Mouse (Mus musculus) lung, embryonic 14.5 days (tissue): ENCODE data around the gene Mast4. TPM values are rescaled to one million over a fixed set of nuclear protein-coding genes. Genes with fewer than 3 reads are reported as not detected.
A peak's percentile ranks its signal among the peaks of the same experiment; 100 is the strongest.

Experiments
- ATAC-seq: fragments of 200-750 bp; cut with Nextera tagmentation; 2 replicates; pipeline ENCODE4 v1.8.0; 2017; ENCODE audit warnings: mild to moderate bottlenecking, moderate TSS enrichment, moderate library complexity; ENCODE audit not compliant: insufficient read depth
- DNase-seq: peaks from one replicate; pipeline ENCODE4 v3.0.0-alpha.2; 2015
- H3K27ac ChIP-seq: fragments of 300-500 bp; sonication (generic); 2 replicates; pipeline ENCODE4 v1.5.1; 2014; ENCODE audit warnings: low read depth, mild to moderate bottlenecking, moderate library complexity
- H3K27me3 ChIP-seq: fragments of 300-500 bp; sonication (generic); 2 replicates; pipeline ENCODE4 v1.6.1; 2014; ENCODE audit warnings: low read length, control low read depth; ENCODE audit not compliant: insufficient read depth
- H3K36me3 ChIP-seq: fragments of 300-500 bp; sonication (generic); 2 replicates; pipeline ENCODE4 v1.6.1; 2014; ENCODE audit warnings: control low read depth; ENCODE audit not compliant: insufficient read depth
- H3K4me1 ChIP-seq: fragments of 300-500 bp; sonication (generic); 2 replicates; pipeline ENCODE4 v1.6.1; 2014; ENCODE audit warnings: antibody characterized with exemption, control low read depth; ENCODE audit not compliant: insufficient read depth
- H3K4me2 ChIP-seq: fragments of 300-500 bp; sonication (generic); 2 replicates; pipeline ENCODE4 v1.6.1; 2014; ENCODE audit warnings: mild to moderate bottlenecking
- H3K4me3 ChIP-seq: fragments of 300-500 bp; sonication (generic); 2 replicates; pipeline ENCODE4 v1.5.1; 2014; ENCODE audit warnings: low read depth, low read length
- H3K9ac ChIP-seq: fragments of 300-500 bp; sonication (generic); 2 replicates; pipeline ENCODE4 v1.6.1; 2014
- H3K9me3 ChIP-seq: fragments of 300-500 bp; sonication (generic); 2 replicates; pipeline ENCODE4 v1.6.1; 2016; ENCODE audit warnings: low read depth, low read length, control low read depth
- CTCF ChIP-seq: IDR thresholded peaks from 2 replicates; pipeline ENCODE4 v1.5.1; 2016; ENCODE audit warnings: antibody characterized with exemption, low read depth
- WGBS: fragments of 180-500 bp; shearing (Covaris S2); extraction: QIAGEN DNeasy Blood & Tissue Kit; methylation state at CpG from one replicate; pipeline ENCODE4 v1.1.7; 2014; 5-methylcytosine and 5-hydroxymethylcytosine counted together
- polyA plus RNA-seq: library from polyadenylated mRNA; unstranded; fragments of >200 nt; fragmentation: Nextera tagmentation; extraction: Ambion mirVana; gene quantifications from 2 replicates; pipeline ENCODE4 v1.2.1, GENCODE M21; 2014

Mast4 gene
- polyA plus RNA-seq, 1 experiment from 2014 or later, result 30.8 TPM

DNA sequence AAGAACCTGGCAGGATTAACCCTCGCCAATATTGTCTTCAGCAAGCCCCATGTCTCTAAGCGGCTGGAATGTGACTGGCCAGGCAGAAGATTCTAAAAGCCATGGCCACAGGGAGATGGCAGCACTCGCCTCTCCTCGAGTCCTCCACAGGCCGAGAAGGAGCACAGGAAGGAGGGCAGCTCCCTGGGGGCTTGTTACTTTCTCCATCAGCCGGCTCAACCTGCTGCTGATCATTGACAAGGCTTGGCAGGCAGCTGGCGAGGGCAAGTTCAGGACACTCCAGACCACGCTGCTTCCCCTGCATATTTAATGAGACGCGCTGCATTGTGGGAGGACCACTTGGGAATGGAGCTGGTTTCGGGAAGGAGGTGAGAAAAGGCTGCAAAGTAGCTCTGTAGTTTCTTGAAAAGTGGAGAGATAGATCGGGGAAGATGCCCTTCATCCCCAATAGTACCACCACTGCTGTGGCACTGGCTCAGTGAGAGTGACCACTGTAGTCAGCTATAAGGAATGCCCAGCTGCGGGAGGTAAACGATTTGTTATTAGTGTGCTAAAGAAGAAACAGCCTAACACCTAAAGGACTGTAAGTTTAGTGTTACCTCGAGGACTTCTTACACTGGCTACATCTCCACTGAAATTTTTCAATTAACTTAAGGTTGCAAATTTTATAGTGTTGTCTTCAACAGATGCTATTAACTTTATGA is 523.0 kb downstream of the Mast4 start:
- peak; percentile 68 for ATAC-seq
- WGBS, result 12% methylated on average over 15 of the region's 15 CpGs
- H3K27ac ChIP-seq, result no peak overlapping the region

DNA sequence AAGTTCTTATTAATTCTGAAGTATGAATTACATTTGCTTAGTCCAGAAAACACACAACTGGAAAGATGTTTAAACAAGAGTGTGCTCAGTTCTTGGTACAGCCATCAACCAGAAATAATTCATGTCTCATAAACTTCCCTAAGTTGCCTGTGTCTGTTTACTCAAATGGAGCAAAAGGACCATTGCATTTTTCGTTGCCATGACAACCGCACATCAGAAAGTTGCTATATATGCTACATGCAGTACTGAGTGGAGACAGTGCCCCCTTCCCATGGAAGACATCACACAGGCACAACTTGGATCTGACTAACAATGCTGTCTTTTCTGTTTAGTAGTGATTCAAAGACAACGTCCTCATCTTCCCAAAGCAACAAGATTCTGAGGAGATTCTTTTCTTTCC is 527.6 kb downstream of the Mast4 start:
- Histone ChIP-seq H3K9ac (no peak overlapping the region), H3K4me1 (peaks cover 6% of the 10 kb centered on the region), H3K4me2 (no peak overlapping the region), H3K27ac (no peak overlapping the region), H3K9me3 (no peaks in the 10 kb centered on the region), H3K4me3 (no peak overlapping the region), H3K27me3 (no peaks in the 10 kb centered on the region), H3K36me3 (0 out of 2 replicates have a peak, but pooled peaks cover 14% of the 10 kb centered on the region)
- DNase-seq (peak; percentile 67), ATAC-seq (no peak)
- no peak for TF ChIP-seq CTCF
- 76% methylated on average over 3 of the region's 3 CpGs for WGBS

More for the DNA sequence above, 523.0 kb downstream of the Mast4 start:
- Histone ChIP-seq H3K4me3 (peak overlapping the region; percentile 11), H3K4me2 (peak overlapping the region; percentile 60), H3K9me3 (no peaks in the 10 kb centered on the region), H3K9ac (peak overlapping the region; percentile 17; the same call in 1 of the 2 replicates), H3K4me1 (peaks cover 6% of the 10 kb centered on the region), H3K27me3 (no peaks in the 10 kb centered on the region), H3K36me3 (no peaks in the 10 kb centered on the region)
- DNase-seq, result peak; percentile 74
- TF ChIP-seq CTCF, result peak; percentile 23; the same call in 1 of the 2 replicates

DNA sequence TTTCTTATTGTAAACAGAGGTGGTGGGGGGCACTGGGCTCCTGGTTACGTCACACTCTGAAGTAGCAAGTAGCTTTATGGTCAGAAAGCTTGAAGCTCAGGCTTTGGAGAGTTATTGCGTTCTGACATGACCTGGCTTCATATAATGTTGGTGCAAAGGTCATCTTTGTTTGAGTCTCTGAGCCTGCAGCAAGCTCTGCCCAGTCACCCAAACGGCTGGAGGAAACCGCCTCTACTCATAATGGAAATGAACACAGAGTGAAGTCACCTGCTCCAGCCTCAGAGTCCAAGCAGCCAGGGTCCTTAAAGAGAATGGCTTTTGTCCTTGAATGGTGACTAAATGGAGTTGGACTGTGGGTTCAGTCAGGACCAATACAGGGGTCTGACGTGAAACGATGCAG is 529.1 kb downstream of the Mast4 start:
- DNase-seq (no peak), ATAC-seq (no peak)
- WGBS, result 66% methylated on average over 6 of the region's 6 CpGs
- Histone ChIP-seq H3K27me3 (no peaks in the 10 kb centered on the region), H3K27ac (no peak overlapping the region), H3K9ac (no peak overlapping the region), H3K4me2 (no peak overlapping the region), H3K4me3 (no peak overlapping the region), H3K4me1 (no peaks in the 10 kb centered on the region), H3K36me3 (0 out of 2 replicates have a peak, but pooled peaks cover 14% of the 10 kb centered on the region), H3K9me3 (no peaks in the 10 kb centered on the region)
- no peak for TF ChIP-seq CTCF

DNA sequence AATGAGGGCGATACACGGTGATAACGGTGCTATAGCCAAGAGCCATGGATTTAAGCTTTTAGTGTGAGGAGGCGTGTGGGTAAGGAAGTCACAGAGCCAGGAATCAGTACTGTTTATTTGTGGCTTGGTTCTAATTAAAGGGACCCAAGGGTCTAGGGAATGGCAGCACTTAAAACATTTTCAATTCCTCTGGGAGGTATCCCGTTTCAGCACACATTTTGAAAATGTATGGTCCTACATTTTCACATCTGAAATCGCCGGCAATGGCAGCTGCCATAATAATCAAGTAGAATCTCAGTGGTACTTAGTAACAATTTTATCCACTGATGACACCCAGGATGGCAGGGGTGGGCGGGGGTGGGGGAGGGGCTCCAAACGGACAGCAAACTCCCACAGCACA is 531.1 kb downstream of the Mast4 start:
- TF ChIP-seq CTCF, result no peak
- H3K27me3 ChIP-seq, result no peaks in the 10 kb centered on the region
- H3K9ac ChIP-seq, result no peak overlapping the region
- H3K36me3 ChIP-seq, result 0 out of 2 replicates have a peak, but pooled peaks cover 14% of the 10 kb centered on the region
- ATAC-seq, result no peak
- 77% methylated on average over 9 of the region's 9 CpGs for WGBS
- H3K4me2 ChIP-seq, result no peak overlapping the region
- H3K27ac ChIP-seq, result no peak overlapping the region
- no peak overlapping the region for H3K4me3 ChIP-seq
- DNase-seq, result no peak
- no peaks in the 10 kb centered on the region for H3K9me3 ChIP-seq
- H3K4me1 ChIP-seq, result no peaks in the 10 kb centered on the region

DNA sequence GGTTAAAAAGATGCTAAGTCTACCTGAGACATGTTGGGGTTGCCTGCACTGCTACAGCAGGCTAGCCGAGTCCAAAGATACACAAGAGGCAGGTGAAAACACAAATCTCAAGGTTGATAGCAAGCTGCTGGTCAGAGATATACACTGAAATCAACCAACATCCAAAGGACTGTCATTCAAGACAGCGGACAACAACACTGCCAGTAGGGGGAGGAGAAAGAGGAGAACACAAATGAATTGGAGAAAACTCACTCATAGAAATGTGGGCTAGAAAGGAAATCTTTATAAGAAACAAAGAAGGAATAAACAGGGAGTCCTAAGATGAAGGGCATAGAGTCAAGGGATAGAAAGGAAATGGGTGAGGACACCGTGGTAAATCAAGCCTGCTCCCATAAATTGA is 542.1 kb downstream of the Mast4 start:
- no peak for ATAC-seq
- no peak overlapping the region for H3K27ac ChIP-seq
- H3K36me3 ChIP-seq, result peaks cover 39% of the 10 kb centered on the region
- no peak; the same call in 1 of the 2 replicates for TF ChIP-seq CTCF
- no peaks in the 10 kb centered on the region for H3K4me1 ChIP-seq
- no peak for DNase-seq
- H3K9me3 ChIP-seq, result no peaks in the 10 kb centered on the region
- H3K4me2 ChIP-seq, result no peak overlapping the region
- no peaks in the 10 kb centered on the region for H3K27me3 ChIP-seq
- WGBS, result 92% methylated on average over 3 of the region's 3 CpGs
- H3K4me3 ChIP-seq, result no peak overlapping the region
- H3K9ac ChIP-seq, result no peak overlapping the region

DNA sequence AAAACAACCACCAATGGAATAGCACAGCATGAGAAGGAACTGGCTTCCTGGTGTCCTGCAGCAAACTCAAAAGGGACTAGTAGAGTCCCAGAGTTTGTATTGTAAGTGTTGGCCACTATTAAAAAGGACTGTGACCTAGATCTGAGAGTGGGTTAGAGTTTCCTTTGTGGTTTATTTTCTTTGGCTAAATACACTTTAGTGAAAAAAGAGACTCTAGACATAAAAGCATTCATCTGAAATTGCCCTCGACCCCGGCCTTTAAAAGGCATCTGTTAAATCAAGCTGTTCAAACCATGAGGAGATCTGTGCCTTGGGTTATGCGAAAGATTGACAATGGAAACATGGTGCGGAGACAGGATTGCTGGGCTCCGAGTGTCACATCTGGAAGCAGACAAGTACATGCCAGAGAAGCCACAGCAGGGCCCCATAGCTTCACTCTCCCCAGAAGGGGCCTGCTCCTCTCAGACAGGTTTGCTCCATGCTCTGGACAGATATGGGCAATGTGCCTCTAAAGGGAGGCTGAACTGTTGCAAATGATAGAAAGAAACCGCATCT is 543.6 kb downstream of the Mast4 start:
- no peak overlapping the region for H3K27ac ChIP-seq
- no peaks in the 10 kb centered on the region for H3K9me3 ChIP-seq
- H3K4me3 ChIP-seq, result no peak overlapping the region
- H3K27me3 ChIP-seq, result no peaks in the 10 kb centered on the region
- ATAC-seq (no peak), DNase-seq (no peak)
- WGBS, result 63% methylated on average over 6 of the region's 6 CpGs
- H3K36me3 ChIP-seq, result peaks cover 32% of the 10 kb centered on the region
- H3K9ac ChIP-seq, result no peak overlapping the region
- no peak overlapping the region for H3K4me2 ChIP-seq
- no peak for TF ChIP-seq CTCF
- H3K4me1 ChIP-seq, result no peaks in the 10 kb centered on the region

DNA sequence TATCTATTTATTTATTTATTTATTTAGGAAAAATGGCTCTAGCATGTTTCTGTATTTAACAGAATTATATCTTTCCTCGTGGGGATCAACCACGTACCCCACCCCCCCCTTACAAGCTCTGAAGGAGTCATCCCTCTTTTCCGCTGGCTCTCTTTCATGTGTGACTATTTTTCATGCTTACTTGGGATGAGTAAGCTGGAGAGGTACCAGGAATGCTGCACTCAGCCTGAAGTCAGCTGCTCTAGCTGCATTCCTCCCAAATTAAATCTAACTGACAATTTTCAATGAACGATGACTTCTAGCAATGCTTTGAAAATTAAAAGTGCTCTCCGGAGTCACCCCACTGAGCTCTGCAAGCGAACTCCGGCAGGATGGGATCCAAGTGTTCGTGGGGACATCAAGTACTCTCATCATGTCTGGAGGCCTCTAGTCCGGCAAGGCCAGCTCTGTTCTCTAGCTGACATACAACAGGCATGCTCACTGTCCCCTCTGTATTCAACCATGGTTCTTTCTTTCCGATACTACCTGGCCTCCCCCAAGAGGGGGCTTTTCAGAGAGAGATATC is 547.5 kb downstream of the Mast4 start:
- Histone ChIP-seq H3K4me3 (no peak overlapping the region), H3K27me3 (no peaks in the 10 kb centered on the region), H3K4me1 (no peaks in the 10 kb centered on the region), H3K36me3 (peaks cover 35% of the 10 kb centered on the region), H3K27ac (no peak overlapping the region), H3K9ac (no peak overlapping the region), H3K9me3 (no peaks in the 10 kb centered on the region), H3K4me2 (no peak overlapping the region)
- no peak for DNase-seq
- ATAC-seq, result no peak
- no peak for TF ChIP-seq CTCF
- 88% methylated on average over 10 of the region's 10 CpGs for WGBS
